Mouse (Mus musculus) right cerebral cortex, postnatal 14 days (tissue): ENCODE measurements around the gene Gm45716.

Experiments used
- DNase-seq: peaks from one replicate; pipeline ENCODE4 v3.0.0; 2022

The Gm45716 gene

DNA sequence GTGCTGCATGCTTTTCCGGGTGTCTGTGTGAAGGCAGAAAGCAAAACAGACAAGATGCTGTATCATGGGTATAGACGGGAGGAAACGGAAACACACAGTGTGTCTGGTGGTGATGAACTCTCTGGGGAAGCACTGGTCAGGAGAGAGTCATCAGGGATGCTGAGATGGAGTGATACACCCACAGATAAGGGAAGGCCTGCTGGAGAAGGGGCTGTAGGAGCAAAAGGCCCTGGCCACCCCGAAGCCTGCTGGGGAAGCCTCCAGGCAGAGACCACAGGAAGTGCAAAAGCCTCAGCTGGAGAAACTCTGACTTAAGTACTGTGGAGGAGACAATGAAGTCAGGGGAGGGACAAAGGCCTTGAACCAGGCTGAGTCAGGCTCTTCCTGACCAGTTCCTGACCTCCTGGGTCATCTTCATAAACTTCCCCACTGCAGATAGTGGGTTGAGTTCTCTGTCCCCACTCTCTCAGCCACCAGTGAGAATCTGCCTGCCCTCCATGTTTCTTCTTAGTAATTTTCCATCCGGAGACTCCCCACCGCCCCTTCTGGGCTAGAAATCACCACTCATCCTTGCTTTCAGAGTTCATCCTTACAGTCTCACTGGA is 99.2 kb downstream of the Gm45716 start:
- no peak for DNase-seq

DNA sequence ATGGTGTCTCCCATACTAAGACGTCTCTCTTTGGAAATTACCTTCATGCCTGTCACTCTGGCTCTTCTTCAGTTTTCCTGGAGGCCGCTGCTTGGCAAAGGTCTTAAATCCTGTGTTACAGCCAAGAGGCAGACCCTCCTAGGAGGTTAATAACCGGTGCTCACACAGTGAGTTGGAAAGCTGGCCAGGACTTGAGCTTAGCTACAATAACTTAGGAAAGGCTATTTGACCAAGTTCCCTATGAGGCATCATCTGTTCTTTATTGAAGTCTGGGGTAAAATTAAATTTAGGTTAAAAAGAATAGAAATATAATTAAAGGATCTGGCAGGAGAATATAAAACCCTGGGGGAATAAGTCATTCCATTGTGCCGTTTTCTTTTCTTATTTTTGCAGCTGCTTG is 103.7 kb downstream of the Gm45716 start:
- no peak for DNase-seq

DNA sequence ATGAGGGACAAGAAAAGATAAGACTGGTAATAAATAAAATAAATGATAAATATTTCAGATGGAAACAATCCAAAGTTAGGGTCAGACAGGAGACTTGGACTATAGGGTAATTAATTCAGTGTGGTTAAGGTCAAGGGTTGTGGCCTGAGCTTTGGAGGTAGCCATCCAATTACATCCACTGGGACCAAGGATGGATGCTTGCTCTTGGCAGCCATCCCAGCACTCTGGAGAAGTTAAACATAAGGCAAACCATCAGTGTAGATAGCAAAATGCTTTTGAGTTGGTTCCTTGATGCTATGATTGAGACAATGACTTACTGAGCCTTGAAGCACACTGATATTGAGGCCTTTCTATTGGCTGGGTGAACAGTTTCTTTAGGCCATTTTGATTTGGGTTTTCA is 105.3 kb downstream of the Gm45716 start:
- DNase-seq = no peak

DNA sequence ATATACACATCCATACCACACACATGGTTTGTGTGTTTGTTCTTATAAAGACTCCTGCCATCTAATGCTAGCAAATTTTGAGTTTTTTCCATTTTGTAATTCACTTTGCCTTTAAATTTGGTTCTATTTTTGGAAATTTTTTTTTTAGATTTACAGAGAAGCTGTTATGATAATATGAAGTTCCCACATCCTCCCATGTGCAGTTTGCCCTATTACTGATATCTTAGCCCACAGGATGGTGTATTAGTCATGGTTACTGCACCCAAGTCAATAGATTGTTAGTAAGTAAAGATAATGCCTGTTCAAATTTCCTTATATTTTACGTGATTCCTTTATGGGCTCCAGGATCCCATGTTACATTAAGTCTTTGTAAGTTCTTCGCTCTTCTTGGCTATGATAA is 107.1 kb downstream of the Gm45716 start:
- no peak for DNase-seq
